Mouse (Mus musculus): ENCODE results near the gene Ldlrad1.

- TF ChIP-seq JUND (IDR thresholded peaks at IDR 0.05; ENCODE audit: low read depth, low read length) (no peak), ZC3H11A (IDR thresholded peaks at IDR 0.05; ENCODE audit: low read depth, low read length) (no peak), CTCF (IDR thresholded peaks at IDR 0.05 in 2 of 3, conservative IDR thresholded peaks at IDR 0.05 in 1 of 3; ENCODE audit: control insufficient read depth in 1 of 3, insufficient read depth in 1 of 3, low read depth in 2 of 3, low read length in 3 of 3, poor library complexity in 1 of 3, severe bottlenecking in 1 of 3) (no peak), MAFK (IDR thresholded peaks at IDR 0.05; ENCODE audit: borderline replicate concordance, low read depth, low read length) (no peak), E2F4 (IDR thresholded peaks at IDR 0.05; ENCODE audit: borderline replicate concordance, low read depth, low read length) (no peak), ELF1 (IDR thresholded peaks at IDR 0.05; ENCODE audit: low read depth, low read length) (no peak), POLR2A (IDR thresholded peaks at IDR 0.05; ENCODE audit: control insufficient read depth in 1 of 2, insufficient read depth in 1 of 2, low read depth in 1 of 2, low read length in 2 of 2, poor library complexity in 1 of 2) (no peak), POLR2AphosphoS2 (IDR thresholded peaks at IDR 0.05; ENCODE audit: low read length) (no peak), EP300 (IDR thresholded peaks at IDR 0.05; ENCODE audit: low read depth in 1 of 2, low read length in 2 of 2) (no peak), MXI1 (IDR thresholded peaks at IDR 0.05; ENCODE audit: low read depth, low read length) (no peak), KAT2A (conservative IDR thresholded peaks at IDR 0.05; ENCODE audit: low read depth, low read length) (no peak)
Observed at GRCm38 (mm10) chr4:107167798-107168197, 41.2 kb upstream of the Ldlrad1 start.
